Mouse (Mus musculus) layer of hippocampus, adult 11-12 months (tissue): ENCODE measurements around the gene Nt5m.

ENCODE experiments used
- DNase-seq: peaks from one replicate; pipeline ENCODE4 v3.0.0; 2022; ENCODE audit warnings: low spot score

Gene Nt5m

DNA sequence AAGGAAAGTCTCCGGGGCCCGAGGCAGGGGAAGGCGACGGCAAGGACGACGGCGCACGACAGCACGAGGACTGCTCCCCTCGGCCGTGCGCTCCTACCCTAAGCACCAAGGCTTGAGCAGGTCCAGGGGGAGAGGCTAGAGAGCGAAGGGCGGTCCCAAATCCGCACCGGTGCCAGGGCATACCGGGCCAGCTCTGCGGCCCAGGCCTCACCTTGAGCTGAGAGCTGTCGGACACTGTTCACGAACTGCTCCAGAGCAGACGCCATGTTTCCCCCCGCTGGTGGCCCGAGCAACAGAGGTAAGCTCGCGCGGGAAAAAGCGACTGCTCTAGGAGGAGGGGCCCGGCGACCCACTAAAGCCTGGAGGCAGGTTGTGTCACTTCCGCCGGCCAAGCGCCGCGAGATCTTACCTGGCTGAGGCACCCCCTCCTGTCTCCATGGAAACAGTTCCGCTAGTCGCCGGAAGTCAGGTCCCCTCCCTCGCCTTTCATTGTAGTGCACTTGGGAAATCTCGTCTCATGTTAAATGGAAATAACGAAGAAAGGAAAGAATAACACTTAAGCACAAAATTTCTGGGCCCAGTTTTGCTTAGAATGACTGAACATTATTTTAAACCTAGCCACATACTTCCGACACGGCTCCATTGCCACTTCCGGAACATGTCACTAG is 346 bp downstream of the Nt5m start, which contains the start of gene Cops3:
Cops3 (minus strand) TSS at position 380 of the 668 bp plus-strand sequence.
- DNase-seq, result peak; percentile 97

DNA sequence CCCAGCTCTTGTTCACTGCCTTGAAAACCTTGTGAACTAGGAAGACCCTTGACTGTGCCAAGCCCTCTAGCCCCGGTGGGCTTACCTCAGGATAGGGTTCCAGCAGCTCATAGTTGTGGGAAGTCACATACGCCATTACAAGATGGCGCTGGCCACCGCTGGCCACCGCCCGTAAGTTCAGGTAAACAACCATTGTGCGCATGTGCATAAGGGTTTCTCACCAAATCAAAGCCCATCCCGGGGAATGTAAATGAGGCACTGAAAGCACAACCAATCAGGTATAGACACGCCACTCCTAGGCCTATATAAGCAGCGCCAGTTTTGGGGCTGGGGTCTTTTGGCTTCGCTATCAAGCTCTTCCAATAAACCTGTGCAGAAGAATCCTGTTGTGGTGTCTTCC is 7.1 kb downstream of the Nt5m start:
- DNase-seq, result no peak

DNA sequence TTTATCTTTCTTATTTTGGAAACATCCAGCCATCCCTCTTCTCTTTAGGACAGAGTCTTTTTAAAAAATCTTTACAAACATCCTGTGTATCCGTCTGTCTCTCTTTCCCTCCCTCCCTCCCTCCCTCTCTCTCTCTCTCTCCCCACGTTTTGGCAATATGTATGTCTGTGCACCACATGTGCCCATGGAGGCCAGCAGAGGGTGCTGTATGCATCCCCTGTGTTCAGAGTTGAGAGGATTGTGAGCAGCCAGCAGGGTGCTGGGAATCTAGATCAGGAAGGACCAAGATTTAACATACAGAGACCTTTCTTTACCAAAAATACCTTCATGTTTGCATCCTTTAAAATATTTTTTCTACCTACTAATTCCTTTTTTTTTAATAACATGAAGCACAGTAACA is 7.9 kb downstream of the Nt5m start:
- DNase-seq, result no peak

DNA sequence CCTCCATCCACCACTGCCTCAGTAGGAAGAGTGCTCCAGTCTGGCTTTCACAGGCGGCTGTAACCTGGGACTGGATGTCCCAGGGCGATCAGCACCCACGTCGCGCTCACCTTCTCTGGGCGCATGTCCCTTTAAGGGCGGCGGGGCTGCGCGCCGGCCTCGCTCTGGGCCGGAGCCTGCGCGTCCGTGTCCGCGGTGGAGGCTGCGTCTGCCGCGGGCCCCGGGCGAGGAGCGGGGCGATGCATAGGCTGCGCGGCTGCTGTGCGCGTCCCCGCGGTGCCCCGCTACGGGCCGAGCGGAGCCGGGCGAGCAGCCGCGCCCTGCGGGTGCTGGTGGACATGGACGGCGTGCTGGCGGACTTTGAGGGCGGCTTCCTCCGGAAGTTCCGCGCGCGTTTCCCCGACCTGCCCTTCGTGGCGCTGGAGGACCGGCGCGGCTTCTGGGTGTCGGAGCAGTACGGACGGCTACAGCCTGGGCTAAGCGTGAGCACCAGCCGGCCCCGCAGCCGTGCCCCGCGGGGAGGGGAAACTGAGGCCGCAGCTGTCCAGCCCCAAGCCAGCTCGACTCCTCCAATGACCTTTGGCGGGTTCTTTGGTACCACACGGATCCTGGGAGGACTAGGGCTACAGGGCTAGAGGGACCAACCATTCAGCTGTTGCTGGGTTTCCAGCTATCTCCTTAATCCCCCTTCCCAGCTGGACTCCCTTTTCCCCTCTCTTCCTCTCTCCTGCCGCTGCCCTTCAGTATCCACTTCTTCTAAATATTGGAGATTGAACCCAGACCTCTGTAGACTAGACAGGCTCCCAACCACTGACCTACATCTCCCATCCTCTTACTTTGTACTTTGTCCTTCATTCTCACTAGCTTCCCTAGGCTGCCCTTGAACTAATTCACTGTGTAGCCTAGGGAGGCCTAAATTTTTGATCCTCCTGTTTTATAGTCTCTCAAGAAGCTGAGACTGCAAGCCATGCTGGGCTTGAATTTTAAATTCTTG is 8.9 kb downstream of the Nt5m start:
- DNase-seq, result peak; percentile 71

- no peak for DNase-seq
These were observed 13.6 kb downstream of the Nt5m start for GRCm38 (mm10) chr11:59852865-59853264.

DNA sequence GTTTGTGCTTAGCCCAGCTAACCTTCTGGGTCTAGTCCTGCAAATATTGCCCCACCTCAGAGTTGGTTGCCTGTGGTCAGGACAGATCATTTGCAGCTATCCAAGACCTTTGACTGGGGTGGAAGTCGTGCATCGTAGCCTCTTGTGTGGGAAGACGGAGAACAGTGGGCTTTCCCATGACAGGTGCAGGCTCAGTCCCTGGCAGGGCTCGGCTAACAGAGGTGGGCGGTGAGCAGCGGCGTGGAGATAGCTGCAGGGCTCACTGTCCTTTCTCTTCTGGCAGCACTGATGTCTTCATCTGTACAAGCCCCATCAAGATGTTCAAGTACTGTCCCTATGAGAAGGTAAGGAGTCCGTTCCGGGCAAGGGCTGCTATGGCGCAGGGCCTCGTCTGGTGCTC is 21.2 kb downstream of the Nt5m start:
- no peak for DNase-seq

- DNase-seq, result no peak
These were observed 25.1 kb downstream of the Nt5m start for GRCm38 (mm10) chr11:59864316-59864715.

- DNase-seq, result no peak
These were observed 32.9 kb downstream of the Nt5m start for GRCm38 (mm10) chr11:59872124-59872523.

GRCm38 (mm10) chr11:59880031-59880430 is 40.8 kb downstream of the Nt5m start:
- DNase-seq, result peak; percentile 70

DNA sequence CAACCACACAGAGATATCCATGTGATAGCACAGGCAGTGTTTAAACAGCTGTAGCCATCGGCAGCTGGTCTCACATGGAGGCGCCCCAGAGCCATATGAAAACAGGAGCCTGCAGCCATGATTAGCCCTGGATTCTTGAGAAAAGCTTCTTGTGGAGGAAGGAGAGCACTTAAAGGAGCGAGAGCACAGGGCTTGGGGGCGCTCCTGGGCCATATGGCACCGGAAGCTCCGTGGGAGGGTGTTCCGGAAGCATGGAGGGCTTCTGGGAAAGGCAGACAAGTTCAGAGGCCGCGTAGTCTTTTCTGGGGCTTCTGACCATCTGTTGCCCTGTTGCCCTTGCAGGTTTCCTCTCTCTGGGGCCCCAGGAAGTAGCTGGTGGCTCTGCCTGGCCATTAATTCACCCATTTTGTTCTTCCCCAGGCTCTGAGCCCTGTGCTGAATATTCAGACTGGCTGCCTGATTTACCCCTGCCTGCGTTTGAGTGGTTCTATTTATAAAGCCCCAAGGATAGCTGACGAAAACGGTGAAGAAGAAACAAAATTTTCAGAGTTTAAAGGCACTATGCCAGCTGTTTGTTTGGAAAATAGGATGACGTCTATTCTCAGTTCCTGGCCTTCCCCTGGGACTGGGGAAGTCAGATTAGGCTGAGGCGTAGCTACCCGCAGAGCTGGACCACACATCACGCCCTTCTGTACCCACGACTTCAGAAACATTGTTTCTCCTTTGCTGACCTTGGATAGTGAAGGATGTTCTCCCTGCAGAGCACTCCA is 46.2 kb downstream of the Nt5m start:
- no peak for DNase-seq

DNA sequence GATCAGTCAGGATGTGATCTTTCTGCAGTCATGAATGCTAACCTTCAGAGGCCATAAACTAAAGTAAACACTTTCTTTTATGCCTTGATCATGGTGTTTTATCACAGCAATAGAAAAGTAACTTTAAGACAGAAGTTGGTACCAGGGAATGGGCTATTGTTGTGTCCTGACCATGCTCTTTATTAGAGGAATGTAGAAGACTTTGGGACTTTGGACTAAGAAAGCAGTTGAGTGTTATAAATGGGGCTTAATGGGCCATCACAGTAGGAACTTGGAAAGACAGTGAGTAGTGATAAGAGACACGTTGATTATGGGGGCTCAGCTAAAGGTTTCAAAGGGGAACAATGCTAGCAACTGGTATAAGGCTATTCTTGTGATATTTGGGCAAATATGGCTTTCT is 47.7 kb downstream of the Nt5m start:
- no peak for DNase-seq

- DNase-seq, result no peak
These were observed 48.9 kb downstream of the Nt5m start for GRCm38 (mm10) chr11:59888151-59888550.

DNA sequence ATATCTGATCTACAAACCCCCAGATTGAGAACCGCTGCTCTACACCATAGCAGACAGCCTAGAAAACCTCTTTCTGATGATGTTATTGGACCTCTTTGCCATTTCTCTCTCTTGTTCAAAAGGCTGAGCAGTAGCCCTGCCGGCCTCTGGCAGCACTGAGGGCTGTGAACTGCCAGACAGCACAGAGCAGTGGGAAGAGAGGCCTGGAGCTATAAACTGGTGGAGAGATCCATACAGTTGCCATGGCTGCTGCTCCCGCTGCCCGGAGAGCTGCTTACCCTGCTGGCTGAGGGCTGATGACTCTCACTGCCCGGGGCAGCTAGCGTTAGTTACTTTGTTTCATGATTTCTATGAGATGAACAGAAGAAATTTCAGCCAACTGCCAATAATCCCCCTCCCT is 52.6 kb downstream of the Nt5m start:
- no peak for DNase-seq

DNA sequence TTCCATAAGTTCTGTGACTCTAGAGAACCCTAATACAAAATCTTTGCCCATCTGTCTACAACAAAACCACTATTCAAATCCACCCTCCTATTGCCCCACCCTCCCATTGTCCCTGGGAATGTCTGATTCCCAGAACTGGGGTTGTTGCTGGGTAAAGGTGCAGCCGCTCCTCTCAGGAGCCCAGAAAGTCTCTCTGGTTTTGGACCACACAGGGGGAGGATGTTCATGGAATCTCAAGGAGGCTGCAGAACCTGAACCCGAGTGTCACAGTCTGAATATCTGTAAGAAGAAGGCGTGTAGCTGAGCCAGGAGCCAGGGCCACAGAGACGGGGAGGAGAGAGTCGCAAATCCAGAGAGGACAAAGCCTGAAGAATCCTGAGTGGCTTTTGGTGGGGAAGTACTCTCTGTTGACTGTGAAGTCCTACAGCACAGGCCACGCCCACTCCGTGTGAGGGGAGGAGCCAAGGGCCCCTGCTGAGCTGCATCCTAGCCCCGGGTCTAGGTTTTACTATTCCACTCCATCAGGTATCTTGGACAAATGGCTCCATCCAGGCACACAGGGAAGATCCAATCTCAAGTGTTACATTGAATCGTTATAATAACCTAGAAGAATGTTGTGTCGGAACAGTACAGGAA is 54.0 kb downstream of the Nt5m start:
- DNase-seq, result no peak

DNA sequence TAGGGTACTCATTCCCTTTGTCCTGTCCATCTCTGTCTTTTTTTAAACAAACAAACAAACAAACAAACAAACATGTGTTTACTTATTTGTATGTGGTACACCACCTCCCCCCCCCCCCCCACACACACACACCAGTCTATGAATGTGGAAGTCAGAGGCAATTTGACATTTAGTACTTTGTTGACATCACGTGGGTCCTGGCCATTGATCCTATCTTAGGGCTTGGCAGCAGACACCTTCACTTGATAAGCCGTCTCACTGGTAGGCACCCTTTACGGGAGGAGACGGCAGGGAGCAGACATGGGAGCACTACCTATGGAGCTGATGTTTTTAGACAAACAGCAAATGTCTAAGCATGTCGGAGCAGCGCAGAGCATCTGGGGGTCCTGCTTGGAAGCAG is 55.7 kb downstream of the Nt5m start:
- DNase-seq, result no peak

DNA sequence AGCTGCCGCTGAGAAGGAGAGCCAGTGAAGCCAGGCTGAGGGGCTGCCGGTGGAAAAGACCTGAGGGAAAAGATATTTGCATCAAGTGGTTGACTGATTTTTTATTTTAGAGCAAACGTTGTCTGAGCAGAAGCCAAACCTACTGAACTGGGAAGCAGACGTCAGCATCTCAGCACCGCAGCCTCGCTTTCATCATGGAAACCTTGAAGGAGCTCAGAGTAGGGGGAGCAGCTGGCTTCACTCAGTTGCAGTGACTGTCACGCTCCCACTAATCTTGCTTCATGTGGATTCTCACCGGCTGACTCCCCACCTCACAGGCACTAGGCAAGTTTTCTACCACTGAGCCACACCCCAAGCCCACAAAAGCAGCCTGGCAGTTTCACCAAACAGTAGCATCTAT is 56.1 kb downstream of the Nt5m start:
- no peak for DNase-seq

GRCm38 (mm10) chr11:59897981-59898599 is 58.8 kb downstream of the Nt5m start:
- no peak for DNase-seq

- no peak for DNase-seq
These were observed 60.8 kb downstream of the Nt5m start for GRCm38 (mm10) chr11:59899711-59900685.

DNA sequence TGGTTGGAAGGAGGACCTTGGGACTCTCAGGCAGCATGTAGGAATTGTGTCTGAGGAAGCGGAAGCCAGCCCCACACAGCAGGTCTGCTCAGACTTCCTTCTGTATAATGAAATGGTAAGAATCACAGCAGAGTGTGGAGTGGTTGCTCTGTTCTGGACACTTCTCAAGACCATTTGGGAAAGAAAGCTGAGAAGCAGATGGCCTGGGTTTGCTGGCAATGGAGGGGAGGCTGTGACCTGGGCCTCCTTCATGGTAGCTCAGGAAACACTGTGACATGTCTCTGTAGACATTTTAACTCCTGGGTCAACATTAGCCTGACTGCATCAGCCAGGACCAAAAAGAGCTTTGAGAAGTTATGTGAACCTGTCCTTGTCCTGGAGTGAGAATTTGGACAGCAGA is 61.7 kb downstream of the Nt5m start:
- DNase-seq, result no peak

- no peak for DNase-seq
These were observed 62.9 kb downstream of the Nt5m start for GRCm38 (mm10) chr11:59902045-59902726.
